Mouse (Mus musculus) bone marrow macrophage, adult 2 months (primary cell): Measurements from ENCODE around the gene Msx1.

ENCODE experiments used
- CTCF ChIP-seq: IDR thresholded peaks from 2 replicates; pipeline ENCODE4 v1.5.1; 2012; ENCODE audit warnings: low read depth, mild to moderate bottlenecking, low read length, moderate library complexity
- POLR2A ChIP-seq: IDR thresholded peaks from 2 replicates; pipeline ENCODE4 v1.6.1; 2012; ENCODE audit warnings: mild to moderate bottlenecking, low read depth, low read length, borderline replicate concordance

- TF ChIP-seq CTCF: no peak
- no peak for TF ChIP-seq POLR2A
Measured at GRCm38 (mm10) chr5:37820689-37821088, 3.7 kb downstream of the Msx1 start.
